Comparison of ENCODE assay signal across 22 mouse cellular contexts in genomic region chr16:11750605-11751004, GRCm38 (mm10).
DNase-seq lines count a peak whose midpoint lies in the region; ATAC-seq and TF ChIP-seq lines count a peak whose summit lies in the region.
"Had no signal": no experiment of that assay in that cellular context is flagged by ENCODE, and none has a peak within 500 bp of the region (broad histone marks: within the 10 kb centered on the region; RNA-seq: fewer than 3 reads in every experiment).

No protein-coding gene starts in this region.

- H3K27ac ChIP-seq in forebrain, embryonic 11.5 days (ENCODE audit: low read depth, low read length) = no peak overlapping the region
- H3K27ac ChIP-seq in forebrain, postnatal 0 days (ENCODE audit: low read depth, low read length) = no peak overlapping the region
- H3K27ac ChIP-seq in limb, embryonic 10.5 days = no peak overlapping the region
- H3K27ac ChIP-seq: embryonic facial prominence, embryonic 10.5 days; embryonic facial prominence, embryonic 12.5 days; forebrain, embryonic 10.5 days; forebrain, embryonic 13.5 days; forebrain, embryonic 15.5 days had no signal

- H3K4me3 ChIP-seq in forebrain, embryonic 11.5 days (ENCODE audit: low read depth, low read length) = no peak overlapping the region
- H3K4me3 ChIP-seq in forebrain, postnatal 0 days (ENCODE audit: low read depth, low read length) = no peak overlapping the region
- H3K4me3 ChIP-seq in limb, embryonic 10.5 days = no peak overlapping the region
- H3K4me3 ChIP-seq: embryonic facial prominence, embryonic 10.5 days; embryonic facial prominence, embryonic 12.5 days; erythroblast, embryonic 14.5 days; forebrain, embryonic 10.5 days; forebrain, embryonic 13.5 days; forebrain, embryonic 15.5 days had no signal

- no peaks in the 10 kb centered on the region for H3K4me1 ChIP-seq in forebrain, embryonic 11.5 days (replicated peaks; ENCODE audit: control insufficient read depth, insufficient read depth, low read length)
- no peaks in the 10 kb centered on the region for H3K4me1 ChIP-seq in forebrain, postnatal 0 days (ENCODE audit: insufficient read depth)
- H3K4me1 ChIP-seq in limb, embryonic 10.5 days = no peaks in the 10 kb centered on the region
- H3K4me1 ChIP-seq: embryonic facial prominence, embryonic 10.5 days; embryonic facial prominence, embryonic 12.5 days; forebrain, embryonic 10.5 days; forebrain, embryonic 13.5 days; forebrain, embryonic 15.5 days had no signal

- H3K4me2 ChIP-seq in forebrain, embryonic 11.5 days (ENCODE audit: low read depth, low read length, severe bottlenecking) = no peak overlapping the region
- H3K4me2 ChIP-seq in forebrain, postnatal 0 days (ENCODE audit: low read depth) = no peak overlapping the region
- H3K4me2 ChIP-seq: embryonic facial prominence, embryonic 12.5 days; forebrain, embryonic 13.5 days; forebrain, embryonic 15.5 days had no signal

- H3K9ac ChIP-seq in forebrain, embryonic 11.5 days (ENCODE audit: low read length) = no peak overlapping the region
- H3K9ac ChIP-seq in forebrain, postnatal 0 days = no peak overlapping the region
- H3K9ac ChIP-seq: embryonic facial prominence, embryonic 12.5 days; forebrain, embryonic 13.5 days; forebrain, embryonic 15.5 days had no signal

- no peaks in the 10 kb centered on the region for H3K36me3 ChIP-seq in forebrain, embryonic 11.5 days (ENCODE audit: control insufficient read depth, insufficient read depth, low read length)
- no peaks in the 10 kb centered on the region for H3K36me3 ChIP-seq in forebrain, postnatal 0 days (ENCODE audit: insufficient read depth)
- peaks cover 4% of the 10 kb centered on the region for H3K36me3 ChIP-seq in splenic B cell, adult 2 months (ENCODE audit: control insufficient read depth, insufficient read depth, low read length, poor library complexity, severe bottlenecking)
- no peaks in the 10 kb centered on the region for H3K36me3 ChIP-seq in limb, embryonic 10.5 days
- H3K36me3 ChIP-seq: embryonic facial prominence, embryonic 10.5 days; embryonic facial prominence, embryonic 12.5 days; forebrain, embryonic 10.5 days; forebrain, embryonic 15.5 days; G1E had no signal

- no peak for TF ChIP-seq CTCF in forebrain, postnatal 0 days (IDR thresholded peaks at IDR 0.05; ENCODE audit: low read depth)

- peak; percentile 11 for DNase-seq in forebrain, embryonic 11.5 days (ENCODE audit: low spot score)
- no peak for DNase-seq in forebrain, postnatal 0 days
- peak; percentile 45 for DNase-seq in A20 (ENCODE audit: low read depth, low spot score)
- DNase-seq in splenic B cell, adult 2 months (ENCODE audit: low read depth, low spot score) = peak; percentile 7
- no peak for DNase-seq in frontal cortex, adult 2 months (ENCODE audit: extremely low spot score in 1 of 2, low spot score in 1 of 2)
- DNase-seq in limb, embryonic 10.5 days (ENCODE audit: low spot score) = no peak
- DNase-seq: adrenal gland, adult 8-10 months; adrenal gland, postnatal 14 days; adrenal gland, postnatal 36 days; cerebellum, adult 11-12 months; cerebellum, adult 9-10 months; cerebellum, postnatal 25 days had no signal

- H3K9me3 ChIP-seq in forebrain, embryonic 11.5 days (ENCODE audit: control insufficient read depth, low read length) = no peaks in the 10 kb centered on the region
- no peaks in the 10 kb centered on the region for H3K9me3 ChIP-seq in forebrain, postnatal 0 days (ENCODE audit: low read length)
- no peaks in the 10 kb centered on the region for H3K9me3 ChIP-seq in limb, embryonic 10.5 days (replicated peaks)
- H3K9me3 ChIP-seq: embryonic facial prominence, embryonic 10.5 days; embryonic facial prominence, embryonic 12.5 days; forebrain, embryonic 10.5 days; forebrain, embryonic 13.5 days; forebrain, embryonic 15.5 days; G1E had no signal

- H3K27me3 ChIP-seq in forebrain, embryonic 11.5 days (ENCODE audit: control insufficient read depth, insufficient read depth, low read length) = no peaks in the 10 kb centered on the region
- H3K27me3 ChIP-seq in forebrain, postnatal 0 days (ENCODE audit: insufficient read depth, low read length) = no peaks in the 10 kb centered on the region
- no peaks in the 10 kb centered on the region for H3K27me3 ChIP-seq in splenic B cell, adult 2 months (ENCODE audit: control insufficient read depth, insufficient read depth, low read length, poor library complexity, severe bottlenecking)
- H3K27me3 ChIP-seq in limb, embryonic 10.5 days (ENCODE audit: low read depth, poor library complexity, severe bottlenecking) = no peaks in the 10 kb centered on the region
- H3K27me3 ChIP-seq: embryonic facial prominence, embryonic 12.5 days; forebrain, embryonic 13.5 days; forebrain, embryonic 15.5 days; Patski had no signal

- ATAC-seq in forebrain, embryonic 11.5 days (replicated peaks; ENCODE audit: low FRiP score) = no peak
- ATAC-seq in forebrain, postnatal 0 days = no peak
- ATAC-seq in megakaryocyte, adult 5-6 weeks (ENCODE audit: poor library complexity, severe bottlenecking) = peak; percentile 27; the same call in 1 of the 2 replicates
- ATAC-seq: activated CD4-positive, CD25-positive, alpha-beta regulatory T cell, adult 4 months; forebrain, embryonic 13.5 days; forebrain, embryonic 15.5 days; Patski had no signal

Comparison
In these comparisons a context has a peak if more than half of its experiments do, and no peak if none do; other contexts are left out.
1. DNase-seq: peak in forebrain, embryonic 11.5 days (single experiment), A20 (single experiment) and splenic B cell, adult 2 months (single experiment); none in forebrain, postnatal 0 days (single experiment), frontal cortex, adult 2 months (0 of 2) and limb, embryonic 10.5 days (single experiment).